Mouse (Mus musculus) kidney, embryonic 14.5 days (tissue): ENCODE results near the gene Kat2b. TPM values are rescaled to one million over a fixed set of nuclear protein-coding genes. Genes with fewer than 3 reads are reported as not detected.
"Not testable (repeated sequence)": the region's sequence is repeated elsewhere in the genome, so short reads cannot be mapped to it uniquely, and the experiment has no call there.

Experiments used
- ATAC-seq: fragments of 200-750 bp; cut with Nextera tagmentation; 2 replicates; pipeline ENCODE4 v1.8.0; 2017; ENCODE audit warnings: moderate number of reproducible peaks, mild to moderate bottlenecking, moderate TSS enrichment, moderate library complexity; ENCODE audit not compliant: low FRiP score, low TSS enrichment
- H3K27ac ChIP-seq: fragments of 300-500 bp; sonication (generic); 2 replicates; pipeline ENCODE4 v1.5.1; 2014; ENCODE audit warnings: low read depth, mild to moderate bottlenecking, low read length, moderate library complexity, mixed read lengths
- H3K27me3 ChIP-seq: fragments of 300-500 bp; sonication (generic); 2 replicates; pipeline ENCODE4 v1.6.1; 2014; ENCODE audit warnings: mild to moderate bottlenecking, low read length; ENCODE audit not compliant: control insufficient read depth, insufficient read depth
- H3K36me3 ChIP-seq: fragments of 300-500 bp; sonication (generic); 2 replicates; pipeline ENCODE4 v1.6.1; 2014; ENCODE audit warnings: low read length, mixed read lengths; ENCODE audit not compliant: control insufficient read depth, insufficient read depth
- H3K4me1 ChIP-seq: fragments of 300-500 bp; sonication (generic); 2 replicates; pipeline ENCODE4 v1.6.1; 2014; ENCODE audit warnings: low read length, mixed read lengths; ENCODE audit not compliant: control insufficient read depth, insufficient read depth
- H3K4me2 ChIP-seq: fragments of 300-500 bp; sonication (generic); replicated peaks from 2 replicates; pipeline ENCODE4 v1.6.1; 2014; ENCODE audit warnings: low read depth, mild to moderate bottlenecking, low read length
- H3K4me3 ChIP-seq: fragments of 300-500 bp; sonication (generic); 2 replicates; pipeline ENCODE4 v1.5.1; 2014; ENCODE audit warnings: mild to moderate bottlenecking, low read length
- H3K9ac ChIP-seq: fragments of 300-500 bp; sonication (generic); 2 replicates; pipeline ENCODE4 v1.6.1; 2014; ENCODE audit warnings: low read depth, mild to moderate bottlenecking, low read length, moderate library complexity
- H3K9me3 ChIP-seq: fragments of 300-500 bp; sonication (generic); 2 replicates; pipeline ENCODE4 v1.6.1; 2016; ENCODE audit warnings: low read length; ENCODE audit not compliant: control insufficient read depth
- WGBS: fragments of 180-500 bp; shearing (Covaris S2); extraction: QIAGEN DNeasy Blood & Tissue Kit; methylation state at CpG from one replicate; pipeline ENCODE4 v1.1.7; 2014; 5-methylcytosine and 5-hydroxymethylcytosine counted together
- polyA plus RNA-seq: library from polyadenylated mRNA; unstranded; fragments of >200 nt; fragmentation: Nextera tagmentation; extraction: Ambion mirVana; gene quantifications from 2 replicates; pipeline ENCODE4 v1.2.1, GENCODE M21; 2014

Kat2b gene
- polyA plus RNA-seq, result 4.4 and 5.8 TPM in 2 replicates

- Histone ChIP-seq H3K4me2 (peak within 1 kb of the TSS; percentile 98), H3K9me3 (no peaks in the 10 kb centered on the region), H3K9ac (peak within 1 kb of the TSS; percentile 93), H3K27me3 (no peaks in the 10 kb centered on the region), H3K36me3 (no peaks in the 10 kb centered on the region), H3K4me1 (peaks cover 28% of the 10 kb centered on the region), H3K27ac (peak within 1 kb of the TSS; percentile 88), H3K4me3 (peak within 1 kb of the TSS; percentile 86)
- 2% methylated on average over 20 of the region's 20 CpGs for WGBS
- ATAC-seq, result no peak
Observed at GRCm38 (mm10) chr17:53566161-53566918, at the start of gene Kat2b. Gene Kat2b, plus strand, starts transcription at chr17:53566861.

- Histone ChIP-seq H3K27me3 (no peaks in the 10 kb centered on the region), H3K9ac (no peak overlapping the region), H3K36me3 (no peaks in the 10 kb centered on the region), H3K9me3 (no peaks in the 10 kb centered on the region), H3K27ac (no peak overlapping the region), H3K4me1 (no peaks in the 10 kb centered on the region), H3K4me2 (no peak overlapping the region), H3K4me3 (no peak overlapping the region)
- ATAC-seq, result no peak
Observed at GRCm38 (mm10) chr17:53519364-53519763, 47.3 kb upstream of the Kat2b start.

DNA sequence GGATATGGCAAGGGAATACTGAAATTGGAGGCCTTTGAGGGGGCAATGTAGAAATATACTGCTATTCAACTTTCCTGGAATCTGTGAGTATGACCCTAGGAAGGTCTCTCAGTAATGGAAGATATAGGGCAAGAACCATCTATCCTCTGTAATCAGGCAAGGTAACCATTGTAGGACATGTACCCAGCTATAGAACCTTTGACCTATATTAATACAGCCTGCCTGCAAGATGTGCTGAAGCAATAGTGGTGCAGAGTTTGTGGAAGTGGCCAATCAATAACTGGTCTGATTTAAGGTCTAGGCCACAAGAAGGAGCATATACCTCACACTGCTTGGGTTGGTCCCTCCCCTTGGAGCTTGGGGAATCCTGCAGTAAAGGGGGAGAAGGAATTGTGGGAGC is 46.2 kb upstream of the Kat2b start:
- no peak overlapping the region for H3K4me2 ChIP-seq
- no peaks in the 10 kb centered on the region for H3K27me3 ChIP-seq
- no peak for ATAC-seq

DNA sequence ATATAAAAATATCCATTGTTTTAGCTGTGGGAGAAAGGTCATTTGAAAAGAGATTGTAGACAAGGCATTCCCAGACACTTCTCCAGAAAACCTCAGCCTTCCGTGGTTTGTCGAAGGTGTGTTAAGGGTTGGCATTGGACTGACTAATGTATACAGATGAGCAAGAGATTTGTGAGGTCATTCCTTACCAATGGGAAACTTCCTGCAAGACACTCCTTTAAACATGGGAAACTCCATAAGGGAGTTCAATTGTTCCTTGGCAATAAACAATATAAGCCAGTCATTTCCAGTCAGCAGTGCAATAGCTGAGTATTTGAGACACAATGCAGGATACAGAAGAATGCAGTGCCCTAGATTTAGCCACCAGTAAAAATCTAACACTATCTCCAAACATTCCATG is 38.6 kb upstream of the Kat2b start:
- H3K4me1 ChIP-seq, result no peaks in the 10 kb centered on the region
- WGBS, result 91% methylated on average over 2 of the region's 2 CpGs
- H3K36me3 ChIP-seq, result no peaks in the 10 kb centered on the region
- H3K9ac ChIP-seq, result no peak overlapping the region
- no peak for ATAC-seq
- H3K4me2 ChIP-seq, result no peak overlapping the region
- H3K4me3 ChIP-seq, result no peak overlapping the region
- no peak overlapping the region for H3K27ac ChIP-seq
- H3K9me3 ChIP-seq, result no peaks in the 10 kb centered on the region
- no peaks in the 10 kb centered on the region for H3K27me3 ChIP-seq

More for the DNA sequence above, 46.2 kb upstream of the Kat2b start:
- Histone ChIP-seq H3K9me3 (no peaks in the 10 kb centered on the region), H3K27ac (no peak overlapping the region), H3K4me3 (no peak overlapping the region), H3K9ac (no peak overlapping the region), H3K4me1 (no peaks in the 10 kb centered on the region), H3K36me3 (no peaks in the 10 kb centered on the region)

DNA sequence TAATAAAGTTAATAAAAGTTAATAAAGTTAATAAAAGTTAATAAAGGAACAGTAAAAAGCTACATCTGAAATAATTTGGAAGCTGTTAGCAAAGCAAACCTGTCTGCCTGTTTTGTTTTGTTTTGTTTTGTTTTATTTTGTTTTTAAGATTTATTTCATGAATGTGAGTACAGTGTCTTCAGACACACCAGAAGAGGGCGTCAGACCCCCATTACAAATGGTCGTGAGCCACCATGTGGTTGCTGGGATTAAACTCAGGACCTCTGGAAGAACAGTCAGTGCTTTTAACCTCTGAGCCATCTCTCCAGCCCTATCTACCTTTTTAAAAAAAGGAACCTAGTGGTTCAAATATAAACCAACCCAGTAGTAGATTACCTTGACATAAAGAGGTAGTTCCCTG is 35.5 kb upstream of the Kat2b start:
- H3K4me1 ChIP-seq, result no peaks in the 10 kb centered on the region
- no peaks in the 10 kb centered on the region for H3K9me3 ChIP-seq
- no peaks in the 10 kb centered on the region for H3K27me3 ChIP-seq
- H3K36me3 ChIP-seq, result no peaks in the 10 kb centered on the region
- no peak for ATAC-seq
- WGBS, result 54% methylated on average over 2 of the region's 2 CpGs
- H3K27ac ChIP-seq, result no peak overlapping the region
- H3K4me2 ChIP-seq, result no peak overlapping the region
- no peak overlapping the region for H3K9ac ChIP-seq
- no peak overlapping the region for H3K4me3 ChIP-seq

DNA sequence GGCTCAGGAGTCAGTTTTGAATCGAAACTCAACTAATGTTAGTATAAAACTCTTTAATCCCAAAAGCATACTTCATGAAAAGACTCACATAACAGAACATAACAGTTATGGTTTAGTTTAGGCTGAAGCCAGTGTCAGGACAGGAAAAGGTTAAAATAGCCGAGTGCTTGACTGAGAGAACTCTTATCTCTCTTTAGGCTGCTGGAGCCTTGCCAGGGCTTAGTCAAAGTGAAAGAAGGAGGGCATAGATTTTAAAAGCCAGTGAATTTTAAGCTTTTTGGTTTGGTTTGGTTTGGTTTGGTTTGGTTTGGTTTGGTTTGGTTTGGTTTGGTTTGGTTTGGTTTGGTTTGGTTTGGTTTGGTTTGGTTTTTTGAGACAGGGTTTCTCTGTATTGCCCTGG is 34.2 kb upstream of the Kat2b start:
- ATAC-seq, result no peak
- Histone ChIP-seq H3K27me3 (no peaks in the 10 kb centered on the region), H3K4me3 (no peak overlapping the region), H3K4me2 (no peak overlapping the region), H3K36me3 (no peaks in the 10 kb centered on the region), H3K9me3 (no peaks in the 10 kb centered on the region), H3K27ac (no peak overlapping the region), H3K4me1 (no peaks in the 10 kb centered on the region), H3K9ac (no peak overlapping the region)
- 72% methylated on average over 2 of the region's 2 CpGs for WGBS

DNA sequence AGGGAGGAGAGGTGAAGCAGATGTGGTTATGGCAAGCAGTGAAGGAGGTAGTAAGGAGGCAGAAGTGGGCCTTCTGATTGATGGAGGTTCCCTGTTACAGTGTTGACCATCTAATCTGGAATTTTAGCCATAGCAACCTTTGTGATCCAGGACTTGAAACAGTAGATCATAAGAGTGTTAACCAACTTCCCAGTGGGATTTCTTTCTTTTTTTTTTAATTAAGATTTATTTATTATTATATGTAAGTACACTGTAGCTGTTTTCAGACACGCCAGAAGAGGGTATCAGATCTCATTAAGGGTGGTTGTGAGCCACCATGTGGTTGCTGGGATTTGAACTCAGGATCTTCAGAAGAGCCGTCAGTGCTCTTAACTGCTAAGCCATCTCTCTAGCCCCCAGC is 27.3 kb upstream of the Kat2b start, which contains the start of gene Pp2d1:
Gene Pp2d1, minus strand, starts transcription at position 101 of the 400 bp plus-strand sequence.
- WGBS, result 87% methylated on average over 2 of the region's 2 CpGs
- not testable (repeated sequence) for H3K27me3 ChIP-seq, H3K4me2 ChIP-seq, ATAC-seq, H3K9me3 ChIP-seq, H3K27ac ChIP-seq, H3K36me3 ChIP-seq, H3K4me1 ChIP-seq, H3K4me3 ChIP-seq, H3K9ac ChIP-seq

GRCm38 (mm10) chr17:53542536-53542935 is 24.1 kb upstream of the Kat2b start:
- Histone ChIP-seq H3K4me1 (no peaks in the 10 kb centered on the region), H3K36me3 (no peaks in the 10 kb centered on the region), H3K4me2 (no peak overlapping the region), H3K4me3 (no peak overlapping the region), H3K9me3 (no peaks in the 10 kb centered on the region), H3K27me3 (no peaks in the 10 kb centered on the region), H3K27ac (no peak overlapping the region), H3K9ac (no peak overlapping the region)
- no peak for ATAC-seq
- 93% methylated on average over 4 of the region's 4 CpGs for WGBS

DNA sequence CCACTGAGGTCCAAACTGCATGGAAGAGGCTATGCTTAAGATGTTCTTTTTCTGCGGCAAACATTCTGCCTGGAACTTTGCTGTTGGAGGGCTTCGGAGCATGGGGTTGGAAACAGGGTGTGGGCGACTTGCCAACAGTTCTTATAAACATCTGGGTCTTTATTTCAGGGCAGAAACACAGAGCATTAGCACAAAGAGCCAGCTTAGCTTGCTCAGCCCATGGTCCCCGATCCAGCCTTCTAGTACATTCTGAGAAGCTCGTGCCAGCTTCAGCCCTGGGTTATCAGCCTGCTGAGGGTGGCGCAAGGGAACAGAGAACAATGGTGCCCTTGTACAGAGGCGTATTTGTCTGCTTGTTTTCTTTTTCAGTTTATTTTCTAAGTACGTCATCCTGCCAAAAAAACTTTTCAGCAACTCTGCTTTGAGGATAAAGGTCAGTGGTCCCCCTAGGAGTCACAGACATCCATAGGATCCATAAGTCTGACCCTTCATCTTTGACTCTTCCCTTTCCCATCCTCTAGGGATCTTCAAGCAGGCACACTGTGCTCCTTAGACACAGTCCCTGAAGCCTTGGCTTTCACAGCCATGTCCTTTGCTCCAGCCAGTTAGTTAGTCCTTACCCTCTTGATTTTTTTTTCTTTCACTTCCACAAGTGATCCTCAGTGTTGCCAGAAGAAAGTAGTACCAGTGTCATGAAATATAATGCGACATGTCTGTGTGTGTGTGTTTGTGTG is 22.9 kb upstream of the Kat2b start:
- WGBS, result 78% methylated on average over 9 of the region's 9 CpGs
- ATAC-seq, result no peak
- Histone ChIP-seq H3K9me3 (no peaks in the 10 kb centered on the region), H3K27ac (no peak overlapping the region), H3K27me3 (no peaks in the 10 kb centered on the region), H3K4me1 (no peaks in the 10 kb centered on the region), H3K4me2 (no peak overlapping the region), H3K4me3 (no peak overlapping the region), H3K36me3 (no peaks in the 10 kb centered on the region), H3K9ac (no peak overlapping the region)
